Mouse (Mus musculus) liver, postnatal 0 days (tissue): ENCODE measurements at regions not wholly inside any gene's neighbourhood (a gene's known extent, or its start where the extent isn't known, plus 50 kb on each side); places are given as distances from the start of the nearest gene placed in this dataset.
"Not testable (repeated sequence)": the region's sequence is repeated elsewhere in the genome, so short reads cannot be mapped to it uniquely, and the experiment has no call there.

Experiments
- ATAC-seq: fragments of 200-750 bp; cut with Nextera tagmentation; 2 replicates; pipeline ENCODE4 v1.8.0; 2017; ENCODE audit warnings: mild to moderate bottlenecking, moderate library complexity
- DNase-seq: peaks from one replicate; pipeline ENCODE4 v3.0.0-alpha.2; 2016
- H3K27ac ChIP-seq: fragments of 300-500 bp; sonication (generic); 2 replicates; pipeline ENCODE4 v1.5.1; 2014; ENCODE audit warnings: antibody characterized with exemption, moderate library complexity, mild to moderate bottlenecking, low read depth
- H3K27me3 ChIP-seq: fragments of 300-500 bp; sonication (generic); 2 replicates; pipeline ENCODE4 v1.6.1; 2014; ENCODE audit warnings: low read length, control low read depth, mixed read lengths; ENCODE audit not compliant: insufficient read depth
- H3K36me3 ChIP-seq: fragments of 300-500 bp; sonication (generic); replicated peaks from 2 replicates; pipeline ENCODE4 v1.6.1; 2014; ENCODE audit warnings: mild to moderate bottlenecking, control low read depth, low read length, moderate library complexity, mixed read lengths; ENCODE audit not compliant: insufficient read depth
- H3K4me1 ChIP-seq: fragments of 300-500 bp; sonication (generic); 2 replicates; pipeline ENCODE4 v1.6.1; 2014; ENCODE audit warnings: antibody characterized with exemption, mild to moderate bottlenecking, control low read depth; ENCODE audit not compliant: insufficient read depth
- H3K4me2 ChIP-seq: fragments of 300-500 bp; sonication (generic); 2 replicates; pipeline ENCODE4 v1.6.1; 2014; ENCODE audit warnings: low read depth, mild to moderate bottlenecking, low read length, moderate library complexity, mixed read lengths
- H3K4me3 ChIP-seq: fragments of 300-500 bp; sonication (generic); 2 replicates; pipeline ENCODE4 v1.5.1; 2014; ENCODE audit warnings: low read depth, low read length
- H3K9ac ChIP-seq: fragments of 300-500 bp; sonication (generic); replicated peaks from 2 replicates; pipeline ENCODE4 v1.6.1; 2014; ENCODE audit warnings: mild to moderate bottlenecking, moderate library complexity
- H3K9me3 ChIP-seq: fragments of 300-500 bp; sonication (generic); 2 replicates; pipeline ENCODE4 v1.6.1; 2016; ENCODE audit warnings: mild to moderate bottlenecking, control low read depth, low read length, mixed read lengths
- CTCF ChIP-seq: sonication (generic); IDR thresholded peaks from 2 replicates; pipeline ENCODE4 v1.5.1; 2016; ENCODE audit warnings: antibody characterized with exemption, low read depth
- EP300 ChIP-seq: IDR thresholded peaks from 2 replicates; pipeline ENCODE4 v1.6.1; 2016; ENCODE audit warnings: antibody characterized with exemption, low read depth, mild to moderate bottlenecking
- WGBS: fragments of 180-500 bp; shearing (Covaris S2); extraction: QIAGEN DNeasy Blood & Tissue Kit; methylation state at CpG from one replicate; pipeline ENCODE4 v1.1.7; 2014; ENCODE audit not compliant: insufficient replicate concordance; 5-methylcytosine and 5-hydroxymethylcytosine counted together

GRCm38 (mm10) chr1:7671566-7671965, 2863.9 kb downstream of the Gm37988 start:
- DNase-seq (no peak), ATAC-seq (no peak)
- H3K4me3 ChIP-seq = no peak overlapping the region
- no peak overlapping the region for H3K4me2 ChIP-seq
- TF ChIP-seq EP300 (no peak), CTCF (no peak)
- H3K27me3 ChIP-seq = no peaks in the 10 kb centered on the region
- H3K4me1 ChIP-seq = no peaks in the 10 kb centered on the region
- H3K36me3 ChIP-seq = no peaks in the 10 kb centered on the region
- H3K9ac ChIP-seq = no peak overlapping the region
- H3K27ac ChIP-seq = no peak overlapping the region
- no peaks in the 10 kb centered on the region for H3K9me3 ChIP-seq

- ATAC-seq, H3K36me3 ChIP-seq, DNase-seq, H3K27ac ChIP-seq, H3K4me1 ChIP-seq, H3K27me3 ChIP-seq, H3K4me3 ChIP-seq, H3K4me2 ChIP-seq, H3K9me3 ChIP-seq, H3K9ac ChIP-seq: not testable (repeated sequence)
- WGBS = 67% methylated on average over 6 of the region's 6 CpGs
Observed at GRCm38 (mm10) chr1:7709206-7709605, 2901.5 kb downstream of the Gm37988 start.

- WGBS = 57% methylated on average over 1 of the region's 1 CpGs
- no peak for ATAC-seq
- Histone ChIP-seq H3K4me3 (no peak overlapping the region), H3K36me3 (no peaks in the 10 kb centered on the region), H3K4me1 (no peaks in the 10 kb centered on the region), H3K27ac (no peak overlapping the region), H3K9me3 (no peaks in the 10 kb centered on the region), H3K4me2 (no peak overlapping the region), H3K27me3 (no peaks in the 10 kb centered on the region), H3K9ac (no peak overlapping the region)
- DNase-seq = no peak
- no peak for TF ChIP-seq EP300
- no peak for TF ChIP-seq CTCF
Observed at GRCm38 (mm10) chr1:7732725-7733124, 2925.0 kb downstream of the Gm37988 start.

- no peak for DNase-seq
- H3K9me3 ChIP-seq = no peaks in the 10 kb centered on the region
- no peak for ATAC-seq
- H3K4me3 ChIP-seq = no peak overlapping the region
- no peak overlapping the region for H3K4me2 ChIP-seq
- no peak for TF ChIP-seq CTCF
- no peak for TF ChIP-seq EP300
- no peaks in the 10 kb centered on the region for H3K4me1 ChIP-seq
- H3K27ac ChIP-seq = no peak overlapping the region
- WGBS = 59% methylated on average over 4 of the region's 4 CpGs
- H3K27me3 ChIP-seq = no peaks in the 10 kb centered on the region
- H3K36me3 ChIP-seq = no peaks in the 10 kb centered on the region
- H3K9ac ChIP-seq = no peak overlapping the region
Observed at GRCm38 (mm10) chr1:7737331-7737730, 2929.6 kb downstream of the Gm37988 start.

GRCm38 (mm10) chr1:7745887-7746286, 2938.2 kb downstream of the Gm37988 start:
- no peak overlapping the region for H3K9ac ChIP-seq
- no peaks in the 10 kb centered on the region for H3K4me1 ChIP-seq
- DNase-seq (no peak), ATAC-seq (no peak)
- 54% methylated on average over 5 of the region's 5 CpGs for WGBS
- no peak for TF ChIP-seq EP300
- TF ChIP-seq CTCF = no peak
- no peaks in the 10 kb centered on the region for H3K27me3 ChIP-seq
- no peaks in the 10 kb centered on the region for H3K36me3 ChIP-seq
- no peak overlapping the region for H3K4me2 ChIP-seq
- H3K4me3 ChIP-seq = no peak overlapping the region
- H3K27ac ChIP-seq = no peak overlapping the region
- H3K9me3 ChIP-seq = no peaks in the 10 kb centered on the region

GRCm38 (mm10) chr1:7776720-7777119, 2969.0 kb downstream of the Gm37988 start:
- no peaks in the 10 kb centered on the region for H3K9me3 ChIP-seq
- no peak overlapping the region for H3K9ac ChIP-seq
- ATAC-seq = peak; percentile 43; the same call in 1 of the 2 replicates
- H3K27ac ChIP-seq = no peak overlapping the region
- DNase-seq = no peak
- TF ChIP-seq CTCF (no peak), EP300 (no peak)
- no peaks in the 10 kb centered on the region for H3K36me3 ChIP-seq
- WGBS = 5% methylated on average over 1 of the region's 1 CpGs
- no peak overlapping the region for H3K4me3 ChIP-seq
- no peaks in the 10 kb centered on the region for H3K4me1 ChIP-seq
- no peaks in the 10 kb centered on the region for H3K27me3 ChIP-seq
- no peak overlapping the region for H3K4me2 ChIP-seq
